Mouse (Mus musculus) ES-CJ7 (cell line): ENCODE data around the gene Frem2.

Experiments used
- DNase-seq: peaks from one replicate; pipeline ENCODE4 v3.0.0; 2011; ENCODE audit warnings: low read depth, low spot score

Frem2 gene

DNA sequence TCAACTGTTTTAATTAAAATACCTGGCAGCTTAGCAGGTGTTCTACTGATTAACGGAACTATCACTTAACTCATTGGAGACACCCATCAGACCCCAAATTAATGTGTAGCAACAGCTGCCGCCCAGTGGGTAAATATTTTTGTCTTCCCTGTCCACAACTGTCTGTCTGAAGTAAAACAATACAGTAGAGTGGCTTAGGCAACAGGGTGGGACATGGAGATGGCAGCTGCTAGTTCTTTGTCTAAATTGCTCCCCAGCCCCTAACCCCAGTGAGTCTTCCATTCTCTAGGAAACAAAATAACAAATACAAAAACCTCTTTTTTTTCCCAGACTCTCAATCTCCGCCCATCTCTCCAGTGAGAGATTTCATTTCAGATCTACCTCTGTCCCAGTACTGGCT is 36.2 kb downstream of the Frem2 start:
- DNase-seq, result no peak

- no peak for DNase-seq
Observed at GRCm38 (mm10) chr3:53620355-53620754, 36.8 kb downstream of the Frem2 start.

DNA sequence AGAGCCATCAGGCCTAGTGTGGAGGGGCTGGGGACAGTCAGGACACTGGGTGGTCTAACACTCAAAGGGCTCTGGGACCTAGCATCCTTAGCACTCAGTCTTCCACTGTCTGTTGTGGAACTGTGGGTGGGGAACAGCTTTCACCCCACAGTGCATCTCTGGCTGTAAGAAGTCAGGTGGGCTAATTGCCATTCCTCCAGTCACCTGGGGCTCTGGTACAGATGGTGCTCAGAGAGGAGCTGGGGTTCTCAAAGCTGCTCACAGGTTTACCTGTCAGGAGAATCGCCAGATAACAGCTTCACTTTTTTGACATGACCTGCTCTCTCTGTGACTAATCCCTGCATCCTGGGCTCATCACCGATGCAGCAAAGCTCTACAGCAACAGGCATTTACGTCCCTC is 46.0 kb downstream of the Frem2 start:
- DNase-seq, result no peak

DNA sequence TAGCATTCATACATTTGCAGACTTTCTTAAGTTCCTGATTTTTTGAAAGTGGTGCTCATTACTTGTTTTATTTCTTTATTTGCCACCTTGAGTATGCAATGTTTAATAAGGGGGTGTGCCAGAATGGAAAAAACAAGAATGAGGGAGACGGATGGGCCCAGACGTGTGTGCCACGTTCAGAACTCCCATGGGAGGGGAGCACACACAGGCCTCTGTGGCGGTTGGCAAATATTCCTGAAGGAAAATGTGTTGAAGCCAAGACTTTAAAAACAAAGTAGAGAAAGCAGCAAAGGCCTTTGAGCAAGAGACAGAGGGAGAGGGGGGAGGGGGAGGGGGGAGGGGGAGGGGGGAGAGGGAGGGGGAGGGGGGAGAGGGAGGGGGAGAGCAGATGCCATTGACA is 47.3 kb downstream of the Frem2 start:
- no peak for DNase-seq

DNA sequence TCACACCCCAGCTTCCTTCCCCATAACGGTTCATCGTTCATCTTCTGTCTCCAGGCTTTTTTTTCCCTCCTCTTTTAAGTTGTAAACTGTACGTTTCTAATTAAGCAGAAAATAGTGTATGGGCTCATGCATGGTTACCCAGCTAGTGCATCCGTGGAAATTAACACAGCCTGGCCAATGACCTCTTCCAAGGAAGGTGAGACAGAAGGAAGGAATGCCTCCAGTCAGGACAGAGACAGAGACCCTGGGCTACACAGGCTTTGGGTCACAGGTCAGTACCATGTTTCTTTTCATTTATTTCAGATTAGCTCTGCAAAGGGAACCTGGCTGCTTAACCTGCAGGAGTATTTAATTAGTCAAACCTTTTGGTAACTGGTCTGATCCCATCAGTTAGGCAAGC is 57.0 kb downstream of the Frem2 start:
- no peak for DNase-seq

- peak; percentile 59 for DNase-seq
Observed at GRCm38 (mm10) chr3:53599315-53599714, 57.8 kb downstream of the Frem2 start.

GRCm38 (mm10) chr3:53598153-53598800 is 58.9 kb downstream of the Frem2 start:
- peak; percentile 89 for DNase-seq

DNA sequence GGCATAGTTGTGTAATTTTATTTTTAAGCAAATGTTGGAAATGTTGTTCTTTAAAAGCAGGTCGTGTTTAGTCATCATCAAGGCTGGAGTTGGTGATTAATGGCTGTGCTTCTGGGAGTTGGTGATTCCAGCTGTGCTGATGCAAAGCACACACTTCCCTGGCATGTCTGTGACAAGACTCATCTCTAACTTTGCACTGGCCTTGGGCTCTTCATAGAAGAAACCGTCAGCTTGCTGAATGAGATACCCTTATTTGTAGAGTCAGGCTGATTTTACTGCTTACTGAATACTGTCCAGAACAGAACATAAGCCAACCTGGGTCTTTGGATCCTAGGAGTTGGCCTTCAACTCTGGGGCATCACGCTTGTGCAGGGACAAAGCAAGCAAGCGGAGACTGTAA is 62.7 kb downstream of the Frem2 start:
- DNase-seq, result no peak

DNA sequence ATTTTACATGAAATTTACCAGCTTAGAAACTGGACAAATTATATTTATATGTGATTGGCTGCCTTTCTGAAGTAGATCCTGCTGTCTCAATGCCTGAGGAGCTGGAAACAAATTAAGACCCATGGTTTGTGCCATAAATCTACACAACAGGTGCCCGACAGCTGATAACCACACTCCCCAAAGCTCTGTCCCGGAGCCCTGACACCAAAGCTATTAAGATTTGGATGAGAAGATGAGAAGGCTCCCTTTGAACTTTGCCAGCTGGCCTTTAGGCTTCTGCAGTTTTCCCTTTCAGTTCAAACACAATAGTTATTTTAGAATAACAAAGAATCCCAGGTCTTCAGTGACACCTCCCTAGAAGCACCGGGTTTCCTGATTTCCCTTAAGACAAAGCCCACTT is 63.4 kb downstream of the Frem2 start:
- peak; percentile 49 for DNase-seq

GRCm38 (mm10) chr3:53592036-53592435 is 65.1 kb downstream of the Frem2 start:
- DNase-seq, result no peak

DNA sequence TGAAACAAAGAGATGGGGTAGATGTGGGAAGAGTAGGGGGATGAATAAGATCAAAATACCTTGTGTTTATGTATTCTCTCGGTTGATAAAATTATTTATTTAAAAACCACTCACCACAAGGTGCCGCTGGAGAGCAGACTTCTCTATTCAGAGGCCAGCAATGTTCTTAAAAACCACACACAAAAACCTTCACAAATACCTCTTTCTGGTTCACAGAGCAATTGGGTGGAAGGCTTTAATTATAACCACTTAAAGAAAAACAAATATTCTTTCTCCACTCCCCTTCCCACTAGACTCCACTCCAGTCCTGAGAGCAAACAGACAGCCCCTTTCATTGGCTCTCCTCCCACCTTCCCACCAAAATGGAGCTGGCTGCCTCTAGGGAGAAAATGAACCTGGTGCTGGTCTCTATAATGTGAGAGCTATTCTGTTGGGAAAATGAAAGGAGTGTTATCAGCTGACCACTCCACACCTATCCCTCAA is 67.0 kb downstream of the Frem2 start:
- DNase-seq, result peak; percentile 25

DNA sequence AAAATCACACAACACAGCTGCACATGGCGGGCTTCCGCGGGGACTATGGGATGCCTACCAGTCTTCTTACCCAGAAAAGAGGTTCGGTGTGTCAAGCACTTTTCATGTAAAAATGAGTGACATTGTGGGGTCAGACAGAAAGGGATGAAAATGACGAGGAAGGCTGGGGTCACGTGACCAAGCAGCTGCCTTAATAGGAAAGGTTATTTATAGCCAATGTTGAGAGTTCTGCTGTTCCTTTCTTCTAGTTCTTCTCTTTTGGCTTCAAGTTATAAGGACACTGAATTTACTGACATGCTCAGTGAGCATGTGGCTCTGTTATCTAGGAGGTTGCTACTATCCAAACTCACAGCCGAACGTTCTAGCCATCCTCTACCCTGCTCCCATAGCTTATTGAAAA is 73.9 kb downstream of the Frem2 start:
- no peak for DNase-seq

GRCm38 (mm10) chr3:53580596-53581254 is 76.4 kb downstream of the Frem2 start:
- no peak for DNase-seq

- no peak for DNase-seq
Observed at GRCm38 (mm10) chr3:53579121-53579704, 77.9 kb downstream of the Frem2 start.

DNA sequence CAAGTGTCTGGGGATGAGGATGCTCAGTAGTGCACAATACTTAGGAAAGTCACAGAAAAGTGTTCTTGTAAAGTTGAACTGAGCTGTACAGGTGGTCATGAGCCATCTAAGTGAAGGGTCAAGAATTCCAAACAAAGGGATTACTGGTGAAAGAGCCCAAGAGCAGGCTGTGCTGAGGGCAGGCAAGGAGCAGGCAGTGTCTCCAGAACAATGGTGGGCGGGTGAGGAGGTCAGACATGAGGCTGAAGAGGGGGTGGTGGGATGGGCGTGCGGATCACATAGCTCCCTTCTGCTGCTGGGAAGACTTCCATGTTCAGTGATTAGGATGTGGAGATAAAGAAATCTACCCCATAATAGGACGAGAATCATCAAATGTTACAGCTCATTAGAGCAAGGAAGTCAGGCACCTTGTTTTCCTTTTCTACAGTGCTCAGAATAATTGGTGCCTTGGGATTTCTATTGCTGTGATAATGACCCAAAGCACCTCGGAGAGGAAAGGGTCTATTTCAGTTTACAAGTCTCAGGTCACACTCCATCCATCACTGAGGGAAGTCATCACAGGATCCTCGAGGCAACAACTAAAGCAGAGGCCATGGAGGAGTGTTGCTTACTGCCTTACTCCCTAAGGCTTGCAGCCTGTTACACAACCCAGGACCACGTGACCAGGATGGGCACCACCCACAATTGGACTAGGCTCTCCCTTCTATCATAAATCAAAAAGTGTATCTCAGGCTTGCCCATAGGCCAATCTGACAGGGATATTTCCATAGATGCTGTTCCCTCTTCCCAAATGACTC is 80.6 kb downstream of the Frem2 start:
- DNase-seq, result no peak

GRCm38 (mm10) chr3:53574123-53574522 is 83.0 kb downstream of the Frem2 start:
- DNase-seq, result no peak

- DNase-seq, result no peak
Observed at GRCm38 (mm10) chr3:53571663-53572062, 85.5 kb downstream of the Frem2 start.

- no peak for DNase-seq
Observed at GRCm38 (mm10) chr3:53564521-53564920, 92.6 kb downstream of the Frem2 start.

DNA sequence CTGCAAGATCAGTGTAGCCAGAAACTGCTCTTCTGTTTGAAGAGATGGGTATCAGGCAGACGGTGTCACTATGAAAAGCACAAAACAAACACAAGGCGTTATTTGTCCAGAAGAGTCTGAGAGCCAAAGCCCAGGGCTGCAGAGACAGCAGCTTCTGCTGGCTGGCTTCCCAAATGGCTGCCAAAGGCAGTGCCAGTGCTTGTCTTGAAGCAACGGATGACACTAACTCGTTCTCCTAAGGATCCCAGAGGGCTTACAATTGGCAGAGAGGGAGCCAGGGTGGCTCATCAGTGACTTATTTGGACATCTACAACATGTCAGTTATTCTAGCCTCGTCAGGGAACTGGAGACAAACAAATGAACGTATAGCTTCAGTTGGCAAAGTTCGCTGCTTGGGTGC is 93.4 kb downstream of the Frem2 start:
- DNase-seq, result no peak

- peak; percentile 54 for DNase-seq
Observed at GRCm38 (mm10) chr3:53561813-53562212, 95.3 kb downstream of the Frem2 start.

- DNase-seq, result no peak
Observed at GRCm38 (mm10) chr3:53559056-53559455, 98.1 kb downstream of the Frem2 start.

GRCm38 (mm10) chr3:53558230-53558629 is 98.9 kb downstream of the Frem2 start:
- DNase-seq, result no peak
